Mouse (Mus musculus) G1E (cell line): ENCODE measurements around the gene Plin3. TPM values are rescaled to one million over a fixed set of nuclear protein-coding genes. Genes with fewer than 3 reads are reported as not detected.

ENCODE experiments used
- ATAC-seq: 2 replicates; pipeline ENCODE4 v1.8.0; 2016; ENCODE audit warnings: mild to moderate bottlenecking; ENCODE audit not compliant: insufficient number of reproducible peaks, poor library complexity, low FRiP score, severe bottlenecking; ENCODE audit errors: extremely low read depth
- DNase-seq: peaks from one replicate; pipeline ENCODE4 v3.0.0; 2012; ENCODE audit warnings: low spot score
- H3K27me3 ChIP-seq: 2 replicates; pipeline ENCODE4 v1.6.1; 2012; ENCODE audit warnings: mild to moderate bottlenecking, low read length, inconsistent platforms; ENCODE audit not compliant: insufficient read depth
- H3K36me3 ChIP-seq: replicated peaks from 2 replicates; pipeline ENCODE3; 2012; ENCODE audit warnings: mild to moderate bottlenecking, inconsistent platforms
- H3K4me1 ChIP-seq: 2 replicates; pipeline ENCODE4 v1.6.1; 2012; ENCODE audit warnings: low read depth, low read length, inconsistent platforms, mixed read lengths; ENCODE audit not compliant: insufficient read depth
- H3K4me3 ChIP-seq: 2 replicates; pipeline ENCODE4 v1.5.1; 2012; ENCODE audit warnings: low read depth, mild to moderate bottlenecking, inconsistent platforms, low read length, moderate library complexity, mixed read lengths
- H3K9me3 ChIP-seq: replicated peaks from 2 replicates; pipeline ENCODE4 v1.6.1; 2012; ENCODE audit warnings: inconsistent platforms
- CTCF ChIP-seq: IDR thresholded peaks from 2 replicates; pipeline ENCODE4 v1.5.1; 2012; ENCODE audit warnings: low read depth, low read length, inconsistent platforms, mixed read lengths
- GATA1 ChIP-seq: IDR thresholded peaks from 2 replicates; pipeline ENCODE4 v1.6.1; 2012; ENCODE audit warnings: borderline replicate concordance, low read length, inconsistent platforms, mixed read lengths
- GATA2 ChIP-seq: IDR thresholded peaks from 2 replicates; pipeline ENCODE4 v1.6.1; 2012; ENCODE audit warnings: low read depth, low read length, inconsistent platforms, borderline replicate concordance
- POLR2AphosphoS5 ChIP-seq: IDR thresholded peaks from 2 replicates; pipeline ENCODE4 v1.6.1; 2012; ENCODE audit warnings: low read depth, low read length, inconsistent platforms; ENCODE audit not compliant: insufficient replicate concordance
- TAL1 ChIP-seq: conservative IDR thresholded peaks from 2 replicates; pipeline ENCODE4 v1.6.1; 2012; ENCODE audit warnings: low read depth, low read length, inconsistent platforms, mixed read lengths
- polyA plus RNA-seq: library from polyadenylated mRNA; stranded (reverse); fragments of >175 nt; gene quantifications from 2 replicates; pipeline ENCODE4 v1.2.3, GENCODE M21; 2012
- total RNA-seq, 2 experiments: library from RNA; stranded (forward) in 1 of 2; stranded (reverse) in 1 of 2; fragments of 200-1000 nt in 1 of 2; fragments of >200 nt in 1 of 2; fragmentation: Nextera tagmentation in 1 of 2; gene quantifications; 2 replicates each; pipeline ENCODE4 v1.2.3; 2014 to 2017

The Plin3 gene
- total and polyA plus RNA-seq, 3 experiments: 12.2 to 55.9 (median 12.3) TPM

DNA sequence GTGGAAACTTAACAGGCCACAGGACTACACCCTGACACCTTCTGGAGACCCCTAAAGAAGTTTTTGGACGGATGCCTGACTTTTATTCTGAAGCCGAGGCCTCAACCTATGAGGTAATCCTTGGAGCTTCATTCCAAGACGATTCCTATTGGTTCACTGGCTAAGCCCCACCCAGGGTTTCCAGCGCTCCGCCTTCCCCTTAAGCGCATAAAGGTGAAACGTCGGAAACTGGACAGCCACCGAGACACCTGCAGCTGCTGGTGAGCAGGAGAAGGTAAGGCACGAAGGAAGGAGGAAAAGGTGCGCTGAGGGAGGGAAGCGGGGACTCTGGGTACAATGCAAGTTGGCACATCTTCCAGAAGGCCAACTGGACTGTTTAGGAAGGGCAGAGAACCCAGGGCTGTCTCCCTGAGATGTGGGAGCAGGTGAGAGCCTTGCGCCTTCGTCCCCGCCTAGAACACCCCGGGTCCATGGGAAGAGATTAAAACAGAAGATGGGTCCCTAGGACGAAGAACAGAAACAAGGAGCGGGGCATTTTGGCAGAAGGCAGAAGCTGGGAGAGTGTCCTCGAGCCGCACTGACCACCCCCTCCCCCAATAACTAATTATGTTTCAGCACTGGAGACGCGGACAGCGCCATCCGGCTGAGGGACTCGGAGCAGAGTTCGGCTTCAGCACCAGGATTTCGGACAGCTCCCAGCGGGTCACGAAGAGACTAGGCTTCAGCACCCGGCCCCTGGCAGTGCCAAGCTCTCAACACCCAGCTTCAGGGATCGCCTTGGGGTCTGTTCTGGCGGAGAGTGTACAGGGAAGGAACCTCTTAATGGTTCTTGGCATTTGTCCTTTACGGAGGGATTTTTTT lies 50.9 kb downstream of the Plin3 start:
- no peaks in the 10 kb centered on the region for H3K9me3 ChIP-seq
- ATAC-seq (peak; percentile 34), DNase-seq (peak; percentile 80)
- peaks cover 36% of the 10 kb centered on the region for H3K27me3 ChIP-seq
- H3K4me1 ChIP-seq: no peaks in the 10 kb centered on the region
- TF ChIP-seq TAL1 (no peak), GATA2 (no peak), CTCF (no peak), POLR2AphosphoS5 (no peak), GATA1 (no peak)
- H3K4me3 ChIP-seq: no peak overlapping the region
- H3K36me3 ChIP-seq: no peaks in the 10 kb centered on the region

- Histone ChIP-seq H3K27me3 (peaks cover 22% of the 10 kb centered on the region), H3K4me1 (peaks cover 5% of the 10 kb centered on the region; the same call in 1 of the 2 replicates), H3K9me3 (no peaks in the 10 kb centered on the region), H3K36me3 (no peaks in the 10 kb centered on the region), H3K4me3 (no peak overlapping the region)
- no peak for ATAC-seq
- no peak for TF ChIP-seq POLR2AphosphoS5
- DNase-seq: no peak
Observed at GRCm38 (mm10) chr17:56233818-56234469, 58.7 kb downstream of the Plin3 start.

DNA sequence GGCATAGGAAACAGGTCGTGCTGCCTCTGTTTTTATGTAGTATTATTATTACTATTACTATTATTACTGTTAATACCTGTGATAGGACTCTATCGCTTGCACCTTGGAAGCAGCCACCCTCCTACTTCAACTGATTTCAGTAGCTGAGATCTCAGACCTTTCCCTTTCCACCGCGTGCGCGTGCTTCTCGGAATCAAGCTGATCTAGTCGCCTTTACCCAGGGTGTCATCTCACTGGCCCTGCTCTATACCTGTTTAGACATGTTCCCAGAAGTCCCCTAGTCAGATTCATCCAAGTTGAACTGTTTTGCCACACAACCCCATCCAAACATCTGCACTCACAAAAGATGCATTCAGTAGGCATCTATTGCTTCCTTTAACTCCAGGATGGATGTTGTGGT lies 59.3 kb downstream of the Plin3 start:
- Histone ChIP-seq H3K4me3 (no peak overlapping the region), H3K9me3 (no peaks in the 10 kb centered on the region), H3K27me3 (peaks cover 26% of the 10 kb centered on the region), H3K4me1 (peaks cover 5% of the 10 kb centered on the region; the same call in 1 of the 2 replicates), H3K36me3 (no peaks in the 10 kb centered on the region)
- TF ChIP-seq GATA1 (no peak), GATA2 (no peak)
- ATAC-seq (no peak), DNase-seq (no peak)

GRCm38 (mm10) chr17:56229943-56230342 lies 62.7 kb downstream of the Plin3 start:
- Histone ChIP-seq H3K4me3 (no peak overlapping the region), H3K9me3 (no peaks in the 10 kb centered on the region), H3K4me1 (peaks cover 6% of the 10 kb centered on the region), H3K36me3 (no peaks in the 10 kb centered on the region), H3K27me3 (peaks cover 26% of the 10 kb centered on the region)
- ATAC-seq: no peak
- DNase-seq: no peak
- no peak for TF ChIP-seq TAL1
- TF ChIP-seq GATA1: no peak
- TF ChIP-seq POLR2AphosphoS5: no peak
- TF ChIP-seq GATA2: no peak
- no peak for TF ChIP-seq CTCF

Other genes starting within 250 kb of the Plin3 start
- 9.0 and 9.3 TPM in 2 replicates for gene Ubxn6, start 217.8 kb downstream of the Plin3 start, total RNA-seq (2014; fragmentation: Nextera tagmentation)
- gene Ubxn6, start 217.8 kb downstream of the Plin3 start, total RNA-seq (2017): 17.1 and 19.1 TPM in 2 replicates
- 21.2 and 21.4 TPM in 2 replicates for gene Ubxn6, start 217.8 kb downstream of the Plin3 start, polyA plus RNA-seq
- 31.1 and 37.6 TPM in 2 replicates for gene Hdgfl2, start 213.2 kb downstream of the Plin3 start, total RNA-seq (2014; fragmentation: Nextera tagmentation)
- gene Hdgfl2, start 213.2 kb downstream of the Plin3 start, total RNA-seq (2017): 73.3 and 76.0 TPM in 2 replicates
- 174 and 201 TPM in 2 replicates for gene Hdgfl2, start 213.2 kb downstream of the Plin3 start, polyA plus RNA-seq
- not detected in 2 replicates for gene Plin4, start 183.1 kb downstream of the Plin3 start, total RNA-seq (2014; fragmentation: Nextera tagmentation)
- 0.05 and 0.06 TPM in 2 replicates for gene Plin4, start 183.1 kb downstream of the Plin3 start, total RNA-seq (2017)
- gene Plin4, start 183.1 kb downstream of the Plin3 start, polyA plus RNA-seq: not detected in 2 replicates
- gene Plin5, start 175.3 kb downstream of the Plin3 start, total RNA-seq (2014; fragmentation: Nextera tagmentation): not detected in 2 replicates
- gene Plin5, start 175.3 kb downstream of the Plin3 start, total RNA-seq (2017): 0.06 TPM in 1 of 2 replicates, not detected in the other
- gene Plin5, start 175.3 kb downstream of the Plin3 start, polyA plus RNA-seq: not detected in 2 replicates
- not detected in 2 replicates for gene Lrg1, start 170.9 kb downstream of the Plin3 start, total RNA-seq (2014; fragmentation: Nextera tagmentation)
- gene Lrg1, start 170.9 kb downstream of the Plin3 start, total RNA-seq (2017): not detected in 2 replicates
- gene Lrg1, start 170.9 kb downstream of the Plin3 start, polyA plus RNA-seq: 0.04 TPM in 1 of 2 replicates, not detected in the other
- gene Sema6b, start 152.5 kb downstream of the Plin3 start, total RNA-seq (2014; fragmentation: Nextera tagmentation): 2.7 and 4.0 TPM in 2 replicates
- gene Sema6b, start 152.5 kb downstream of the Plin3 start, total RNA-seq (2017): 3.4 and 3.6 TPM in 2 replicates
- gene Sema6b, start 152.5 kb downstream of the Plin3 start, polyA plus RNA-seq: 14.1 and 16.1 TPM in 2 replicates
- 2.0 and 2.1 TPM in 2 replicates for gene Tnfaip8l1, start 130.4 kb downstream of the Plin3 start, total RNA-seq (2014; fragmentation: Nextera tagmentation)
- 2.8 and 3.2 TPM in 2 replicates for gene Tnfaip8l1, start 130.4 kb downstream of the Plin3 start, total RNA-seq (2017)
- 1.0 and 1.1 TPM in 2 replicates for gene Tnfaip8l1, start 130.4 kb downstream of the Plin3 start, polyA plus RNA-seq
- 19.9 and 22.0 TPM in 2 replicates for gene Mydgf, start 109.0 kb downstream of the Plin3 start, total RNA-seq (2014; fragmentation: Nextera tagmentation)
- gene Mydgf, start 109.0 kb downstream of the Plin3 start, total RNA-seq (2017): 32.3 and 36.2 TPM in 2 replicates
- 27.3 and 36.6 TPM in 2 replicates for gene Mydgf, start 109.0 kb downstream of the Plin3 start, polyA plus RNA-seq
- gene Dpp9, start 74.0 kb downstream of the Plin3 start, total RNA-seq (2014; fragmentation: Nextera tagmentation): 22.4 and 26.8 TPM in 2 replicates
- gene Dpp9, start 74.0 kb downstream of the Plin3 start, total RNA-seq (2017): 13.0 and 14.4 TPM in 2 replicates
- 61.8 and 62.4 TPM in 2 replicates for gene Dpp9, start 74.0 kb downstream of the Plin3 start, polyA plus RNA-seq
- gene Fem1a, start 36.1 kb downstream of the Plin3 start, total RNA-seq (2014; fragmentation: Nextera tagmentation): 14.4 and 16.5 TPM in 2 replicates
- 17.8 and 18.9 TPM in 2 replicates for gene Fem1a, start 36.1 kb downstream of the Plin3 start, total RNA-seq (2017)
- 20.1 and 20.7 TPM in 2 replicates for gene Fem1a, start 36.1 kb downstream of the Plin3 start, polyA plus RNA-seq
- 15.2 and 16.2 TPM in 2 replicates for gene Ticam1, start 16.1 kb downstream of the Plin3 start, total RNA-seq (2014; fragmentation: Nextera tagmentation)
- gene Ticam1, start 16.1 kb downstream of the Plin3 start, total RNA-seq (2017): 4.9 and 5.7 TPM in 2 replicates
- gene Ticam1, start 16.1 kb downstream of the Plin3 start, polyA plus RNA-seq: 7.4 and 8.1 TPM in 2 replicates
- not detected in 2 replicates for gene Arrdc5, start 7.4 kb upstream of the Plin3 start, total RNA-seq (2014; fragmentation: Nextera tagmentation)
- not detected in 2 replicates for gene Arrdc5, start 7.4 kb upstream of the Plin3 start, total RNA-seq (2017)
- gene Arrdc5, start 7.4 kb upstream of the Plin3 start, polyA plus RNA-seq: not detected in 2 replicates
- gene Uhrf1, start 10.4 kb upstream of the Plin3 start, total RNA-seq (2014; fragmentation: Nextera tagmentation): 108 and 118 TPM in 2 replicates
- gene Uhrf1, start 10.4 kb upstream of the Plin3 start, total RNA-seq (2017): 173 and 186 TPM in 2 replicates
- 193 and 196 TPM in 2 replicates for gene Uhrf1, start 10.4 kb upstream of the Plin3 start, polyA plus RNA-seq
- gene Kdm4b, start 33.2 kb upstream of the Plin3 start, total RNA-seq (2014; fragmentation: Nextera tagmentation): 28.3 and 35.1 TPM in 2 replicates
- gene Kdm4b, start 33.2 kb upstream of the Plin3 start, total RNA-seq (2017): 21.5 and 24.6 TPM in 2 replicates
- 31.1 and 32.3 TPM in 2 replicates for gene Kdm4b, start 33.2 kb upstream of the Plin3 start, polyA plus RNA-seq
- 70.5 and 77.2 TPM in 2 replicates for gene Ptprs, start 183.6 kb upstream of the Plin3 start, total RNA-seq (2014; fragmentation: Nextera tagmentation)
- 16.4 and 16.7 TPM in 2 replicates for gene Ptprs, start 183.6 kb upstream of the Plin3 start, total RNA-seq (2017)
- 83.6 and 90.8 TPM in 2 replicates for gene Ptprs, start 183.6 kb upstream of the Plin3 start, polyA plus RNA-seq
- gene Znrf4, start 219.6 kb upstream of the Plin3 start, total RNA-seq (2014; fragmentation: Nextera tagmentation): not detected in 2 replicates
- gene Znrf4, start 219.6 kb upstream of the Plin3 start, total RNA-seq (2017): 0.17 TPM in 1 of 2 replicates, not detected in the other
- not detected in 2 replicates for gene Znrf4, start 219.6 kb upstream of the Plin3 start, polyA plus RNA-seq